Mouse (Mus musculus) lung, postnatal 0 days (tissue): ENCODE measurements around the gene Dapk2.

Experiments
- CTCF ChIP-seq: IDR thresholded peaks from 2 replicates; pipeline ENCODE4 v1.5.1; 2016; ENCODE audit warnings: antibody characterized with exemption, mild to moderate bottlenecking
- EP300 ChIP-seq: IDR thresholded peaks from 2 replicates; pipeline ENCODE4 v1.6.1; 2016; ENCODE audit warnings: antibody characterized with exemption, mild to moderate bottlenecking, control low read depth

DNA sequence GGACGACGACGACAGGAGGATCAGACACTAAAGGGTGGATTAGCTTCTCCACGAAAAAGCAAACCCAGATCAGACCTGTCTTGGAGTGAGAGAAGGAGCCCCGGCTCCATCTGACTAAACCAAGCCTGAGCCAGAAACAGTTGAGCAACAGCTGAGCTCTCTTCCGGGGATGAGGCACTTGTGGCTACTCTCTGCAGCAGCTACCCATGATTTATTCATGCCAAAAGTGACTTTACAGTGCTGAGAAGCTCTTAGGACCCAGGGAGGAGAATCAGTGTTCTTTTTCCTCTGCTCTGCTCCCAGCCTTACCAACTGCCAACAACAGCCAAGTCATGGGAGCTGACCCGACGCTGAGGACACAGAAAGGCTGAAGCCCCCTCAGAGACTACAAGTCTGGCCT is 41.1 kb upstream of the Dapk2 start:
- TF ChIP-seq CTCF, result no peak
- TF ChIP-seq EP300, result no peak
